Comparison of ENCODE assay signal across 4 mouse cellular contexts in the genomic region with DNA sequence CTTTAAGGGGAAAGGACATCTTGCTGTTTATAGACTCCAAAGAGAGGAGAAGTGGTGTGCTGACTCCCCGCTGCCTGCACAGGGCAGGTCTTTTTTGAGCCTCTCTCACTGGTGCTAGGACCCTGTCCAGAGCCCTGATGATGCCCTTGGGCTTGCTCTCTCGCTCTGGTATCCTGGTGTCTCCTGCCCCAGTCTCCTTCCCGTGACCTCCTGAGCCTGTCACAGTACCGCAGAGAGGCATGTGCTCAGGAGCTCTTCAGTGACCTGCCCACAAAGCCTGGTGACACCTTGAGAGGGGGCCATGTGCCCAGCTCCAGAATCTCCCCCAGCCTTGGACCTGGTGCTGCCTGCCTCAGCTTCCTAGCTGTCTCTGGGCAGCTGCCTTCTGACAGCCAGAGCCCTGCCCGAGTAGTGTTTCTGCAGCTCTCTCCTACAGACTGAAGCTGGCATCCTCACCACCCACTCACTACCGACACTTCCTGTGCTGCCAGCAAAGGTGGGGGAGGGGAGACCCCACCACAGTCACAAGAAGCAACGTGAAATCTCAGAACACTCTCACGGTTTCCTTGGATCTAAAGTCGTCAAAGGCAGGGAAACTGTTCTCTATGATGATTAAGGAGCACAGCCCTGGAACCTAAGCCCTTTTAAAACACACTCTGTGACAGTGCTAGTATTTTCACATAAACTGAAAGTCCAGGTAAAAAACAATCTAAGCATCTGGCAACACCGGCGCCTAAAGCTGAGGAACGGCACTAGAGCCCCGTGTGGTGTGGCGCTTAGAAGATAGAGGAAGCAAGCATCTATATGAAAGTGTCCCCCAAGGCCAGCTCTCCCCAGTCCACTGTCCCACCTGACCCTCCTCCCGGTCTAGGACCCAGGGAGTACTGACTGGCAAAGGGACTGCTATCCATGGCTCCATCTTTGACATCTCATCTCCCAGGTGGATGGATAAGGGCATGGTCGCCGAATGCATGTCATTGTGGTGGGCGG. TPM values are rescaled to one million over a fixed set of nuclear protein-coding genes. Genes with fewer than 3 reads are reported as not detected.
"Had no signal": no experiment of that assay in that cellular context is flagged by ENCODE, and none has a peak within 500 bp of the region (broad histone marks: within the 10 kb centered on the region; RNA-seq: fewer than 3 reads in every experiment).

No protein-coding gene starts in this region.

RNA-seq across cellular contexts. Expression of a gene that starts 54.8 kb away (rescaled TPM):
- polyA plus RNA-seq: limb, embryonic 15.5 days; liver, embryonic 12.5 days; liver, embryonic 16.5 days; lung, embryonic 14.5 days had no signal
